Mouse (Mus musculus): ENCODE results near the gene Olfr1447. TPM values are rescaled to one million over a fixed set of nuclear protein-coding genes. Genes with fewer than 3 reads are reported as not detected.

Olfr1447 gene
- total RNA-seq (2012; rRNA removed) (not detected in 2 replicates), total RNA-seq (2014; rRNA removed) (not detected in 2 replicates), polyA plus RNA-seq (2012; ENCODE audit: insufficient read length, low read depth) (not detected in 2 replicates)

- H3K9me3 ChIP-seq (replicated peaks; ENCODE audit: low read length) = no peaks in the 10 kb centered on the region
- H3K27me3 ChIP-seq (replicated peaks) = no peaks in the 10 kb centered on the region
- DNase-seq (ENCODE audit: extremely low read depth) = no peak
- no peak within 1 kb of the TSS for H3K9ac ChIP-seq (ENCODE audit: insufficient read depth, low read depth)
- H3K4me1 ChIP-seq (ENCODE audit: control insufficient read depth in 1 of 2, insufficient read depth in 2 of 2) = no peaks in the 10 kb centered on the region
- H3K4me3 ChIP-seq (replicated peaks in 1 of 3; ENCODE audit: low read depth in 2 of 3, low read length in 2 of 3, poor library complexity in 1 of 3) = no peak within 1 kb of the TSS
- no peaks in the 10 kb centered on the region for H3K79me2 ChIP-seq (replicated peaks; ENCODE audit: control insufficient read depth, extremely low read depth, insufficient read depth, poor library complexity, severe bottlenecking)
- no peak within 1 kb of the TSS for H3K27ac ChIP-seq (ENCODE audit: insufficient read depth, low read depth)
- H3K36me3 ChIP-seq (replicated peaks in 1 of 2; ENCODE audit: control insufficient read depth in 1 of 2, insufficient read depth in 1 of 2, low read length in 1 of 2) = no peaks in the 10 kb centered on the region
- dilution Hi-C loops (cut with MboI; ENCODE audit: extremely low pct_ligation_motif_present, extremely low pct_unique_long_range_greater_than_20kb, low sequenced_read_pairs) = no loop called here
- in situ Hi-C loops (cut with MboI; ENCODE audit: low pct_ligation_motif_present, low pct_unique_long_range_greater_than_20kb, low sequenced_read_pairs) = no loop called here
- TF ChIP-seq CHD2 (IDR thresholded peaks at IDR 0.05; ENCODE audit: low read length) (no peak), USF2 (conservative IDR thresholded peaks at IDR 0.05; ENCODE audit: low read depth, low read length) (no peak)
- H3K4me2 ChIP-seq (ENCODE audit: insufficient read depth, low read depth, poor library complexity, severe bottlenecking) = no peak within 1 kb of the TSS
Observed at GRCm38 (mm10) chr19:12903643-12904042, at the start of gene Olfr1447. Olfr1447 (minus strand) TSS chr19:12903743.

DNA sequence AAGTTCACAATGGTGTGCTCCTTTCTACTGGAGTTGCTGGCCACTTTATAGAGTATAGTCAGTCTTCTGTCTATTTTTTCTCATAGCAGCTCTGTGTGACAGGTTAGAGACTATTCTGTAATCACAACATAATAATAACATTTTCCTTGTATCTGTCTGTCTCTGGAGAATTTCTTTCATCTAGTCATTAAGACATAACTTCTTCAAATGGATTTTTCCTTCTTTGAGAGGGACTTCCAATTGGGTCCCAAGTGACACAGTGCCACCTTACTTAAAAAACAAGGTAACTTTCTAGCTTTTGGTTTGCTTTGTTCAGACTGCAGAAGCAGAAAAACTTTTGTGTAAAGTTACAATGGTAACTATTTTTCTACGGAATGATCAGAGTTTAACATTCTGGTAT is 46.4 kb upstream of the Olfr1447 start, which contains the start of gene Olfr1450:
TSS of gene Olfr1450 (plus strand) at position 301 of the 400 bp plus-strand sequence.
- Histone ChIP-seq H3K79me2 (replicated peaks; ENCODE audit: control insufficient read depth, extremely low read depth, insufficient read depth, poor library complexity, severe bottlenecking) (no peaks in the 10 kb centered on the region), H3K9ac (ENCODE audit: insufficient read depth, low read depth) (no peak within 1 kb of the TSS), H3K27me3 (replicated peaks) (no peaks in the 10 kb centered on the region), H3K27ac (ENCODE audit: insufficient read depth, low read depth) (no peak within 1 kb of the TSS), H3K4me2 (ENCODE audit: insufficient read depth, low read depth, poor library complexity, severe bottlenecking) (no peak within 1 kb of the TSS), H3K4me1 (ENCODE audit: control insufficient read depth in 1 of 2, insufficient read depth in 2 of 2) (no peaks in the 10 kb centered on the region), H3K36me3 (replicated peaks in 1 of 2; ENCODE audit: control insufficient read depth in 1 of 2, insufficient read depth in 1 of 2, low read length in 1 of 2) (no peaks in the 10 kb centered on the region), H3K4me3 (replicated peaks in 1 of 3; ENCODE audit: low read depth in 2 of 3, low read length in 2 of 3, poor library complexity in 1 of 3) (no peak within 1 kb of the TSS), H3K9me3 (replicated peaks; ENCODE audit: low read length) (no peaks in the 10 kb centered on the region)
- no peak for DNase-seq (ENCODE audit: extremely low read depth)
- TF ChIP-seq SIN3A (IDR thresholded peaks at IDR 0.05; ENCODE audit: low read length) = no peak
- TF ChIP-seq HCFC1 (IDR thresholded peaks at IDR 0.05; ENCODE audit: low read depth, low read length) = no peak
- in situ Hi-C loops (cut with MboI; ENCODE audit: low pct_ligation_motif_present, low pct_unique_long_range_greater_than_20kb, low sequenced_read_pairs) = no loop called here
- dilution Hi-C loops (cut with MboI; ENCODE audit: extremely low pct_ligation_motif_present, extremely low pct_unique_long_range_greater_than_20kb, low sequenced_read_pairs) = no loop called here

DNA sequence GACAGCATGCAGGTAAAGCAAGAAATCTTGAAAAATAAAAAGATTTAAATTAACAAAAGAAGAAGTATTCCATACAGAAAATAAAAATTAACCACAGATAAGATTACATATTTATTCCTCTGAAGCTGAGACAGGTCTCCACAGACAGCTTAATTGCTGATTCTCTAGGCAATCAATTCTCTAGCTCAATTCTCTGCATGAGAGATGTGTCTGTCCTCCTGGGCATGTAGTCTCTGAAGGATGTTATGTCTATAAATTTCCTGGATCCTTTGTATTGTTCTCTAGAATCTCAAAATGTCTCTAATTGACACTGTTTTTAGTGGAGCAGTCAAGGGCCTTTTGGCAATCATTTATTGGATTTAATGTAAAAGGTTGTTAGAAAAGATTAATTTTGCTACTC is 27.0 kb upstream of the Olfr1447 start, which contains the start of gene Olfr1449:
TSS of gene Olfr1449 (plus strand) at position 301 of the 400 bp plus-strand sequence.
- H3K4me3 ChIP-seq (replicated peaks in 1 of 3; ENCODE audit: low read depth in 2 of 3, low read length in 2 of 3, poor library complexity in 1 of 3) = no peak within 1 kb of the TSS
- DNase-seq (ENCODE audit: extremely low read depth) = no peak
- no peaks in the 10 kb centered on the region for H3K36me3 ChIP-seq (replicated peaks in 1 of 2; ENCODE audit: control insufficient read depth in 1 of 2, insufficient read depth in 1 of 2, low read length in 1 of 2)
- in situ Hi-C loops (cut with MboI; ENCODE audit: low pct_ligation_motif_present, low pct_unique_long_range_greater_than_20kb, low sequenced_read_pairs) (no loop called here), dilution Hi-C loops (cut with MboI; ENCODE audit: extremely low pct_ligation_motif_present, extremely low pct_unique_long_range_greater_than_20kb, low sequenced_read_pairs) (no loop called here)
- H3K27me3 ChIP-seq (replicated peaks) = no peaks in the 10 kb centered on the region
- no peaks in the 10 kb centered on the region for H3K79me2 ChIP-seq (replicated peaks; ENCODE audit: control insufficient read depth, extremely low read depth, insufficient read depth, poor library complexity, severe bottlenecking)
- no peak within 1 kb of the TSS for H3K4me2 ChIP-seq (ENCODE audit: insufficient read depth, low read depth, poor library complexity, severe bottlenecking)
- H3K9me3 ChIP-seq (replicated peaks; ENCODE audit: low read length) = no peaks in the 10 kb centered on the region
- no peak within 1 kb of the TSS for H3K9ac ChIP-seq (ENCODE audit: insufficient read depth, low read depth)
- no peak within 1 kb of the TSS for H3K27ac ChIP-seq (ENCODE audit: insufficient read depth, low read depth)
- TF ChIP-seq E2F4 (IDR thresholded peaks at IDR 0.05; ENCODE audit: insufficient replicate concordance, low read depth, low read length) = no peak
- no peak for TF ChIP-seq JUN (IDR thresholded peaks at IDR 0.05; ENCODE audit: insufficient read depth, low read depth, low read length)
- TF ChIP-seq CHD1 (IDR thresholded peaks at IDR 0.05; ENCODE audit: low read depth, low read length) = no peak
- no peak for TF ChIP-seq USF1 (IDR thresholded peaks at IDR 0.05; ENCODE audit: low read depth, low read length)
- no peak for TF ChIP-seq JUND (conservative IDR thresholded peaks at IDR 0.05; ENCODE audit: low read depth, low read length)
- no peak for TF ChIP-seq MYC (IDR thresholded peaks at IDR 0.05; ENCODE audit: low read depth, low read length)
- no peak for TF ChIP-seq RAD21 (IDR thresholded peaks at IDR 0.05; ENCODE audit: low read depth, low read length)
- TF ChIP-seq TCF12 (IDR thresholded peaks at IDR 0.05; ENCODE audit: low read depth, low read length) = no peak
- TF ChIP-seq POLR2AphosphoS2 (IDR thresholded peaks at IDR 0.05; ENCODE audit: low read depth, low read length) = no peak
- no peak for TF ChIP-seq CHD2 (IDR thresholded peaks at IDR 0.05; ENCODE audit: low read length)
- no peaks in the 10 kb centered on the region for H3K4me1 ChIP-seq (ENCODE audit: control insufficient read depth in 1 of 2, insufficient read depth in 2 of 2)
